Mouse (Mus musculus) kidney, adult 2 months (tissue): ENCODE measurements at regions not wholly inside any gene's neighbourhood (a gene's known extent, or its start where the extent isn't known, plus 50 kb on each side); places are given as distances from the start of the nearest gene placed in this dataset.

Experiments
- CTCF ChIP-seq: fragments of 200-500 bp; conservative IDR thresholded peaks from 2 replicates; pipeline ENCODE4 v1.5.1; 2011; ENCODE audit warnings: low read depth, mild to moderate bottlenecking, control low read depth, low read length, moderate library complexity, mixed read lengths; ENCODE audit not compliant: insufficient read depth, insufficient read length
- POLR2A ChIP-seq: fragments of 200-500 bp; IDR thresholded peaks from one replicate; pipeline ENCODE4 v1.6.1; 2011; ENCODE audit warnings: low read depth, low read length, control low read depth

- TF ChIP-seq CTCF (no peak), POLR2A (no peak)
These were observed 120.2 kb downstream of the Atoh1 start for GRCm38 (mm10) chr6:64849097-64849648.
